Mouse (Mus musculus) CD4-positive, CD25-positive, alpha-beta regulatory T cell, adult 4 months (primary cell): ENCODE measurements around the gene Ppm1a. TPM values are rescaled to one million over a fixed set of nuclear protein-coding genes. Genes with fewer than 3 reads are reported as not detected.
A peak's percentile ranks its signal among the peaks of the same experiment; 100 is the strongest.

ENCODE experiments used
- ATAC-seq: one replicate; pipeline ENCODE4 v1.8.0; 2017
- polyA plus RNA-seq, 2 experiments: library from polyadenylated mRNA; unstranded; fragments of 100-300 nt; shearing (Covaris generic); gene quantifications; one replicate each; pipeline ENCODE4 v1.2.1; 2017

Gene Ppm1a
- polyA plus RNA-seq, 2 experiments from 2014 or later: 25.1 to 38.1 TPM

DNA sequence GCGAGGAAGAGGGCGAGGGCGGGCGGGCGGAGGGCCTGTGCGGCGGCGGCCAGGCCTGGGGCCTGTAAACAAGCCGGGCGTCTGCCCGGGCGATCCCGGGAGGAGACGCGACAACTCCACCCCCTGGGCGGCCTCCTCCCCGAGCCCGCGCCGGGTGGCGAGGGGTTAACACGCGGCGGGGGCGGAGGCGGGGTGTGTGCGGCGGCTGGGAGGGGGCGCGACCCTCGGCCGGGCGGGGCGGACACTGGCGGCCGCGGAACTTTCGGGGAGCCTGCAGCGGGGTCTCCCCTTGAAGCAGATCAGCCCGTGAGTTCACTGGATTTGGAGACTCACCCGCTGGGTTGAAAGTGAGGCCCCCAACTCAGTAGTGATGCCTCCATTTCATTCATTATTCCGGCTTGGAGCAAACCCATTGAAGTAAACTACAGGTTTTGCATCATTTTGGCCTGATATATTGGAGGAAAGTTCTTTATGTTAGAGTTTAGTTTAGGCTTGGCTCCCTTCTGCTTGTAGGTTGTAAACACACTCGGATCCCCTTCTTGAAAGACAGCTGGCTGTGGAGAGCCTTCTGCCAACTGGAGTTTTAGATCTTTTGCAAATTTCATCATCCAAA is 4.5 kb downstream of the Ppm1a start:
- ATAC-seq: peak; percentile 11

- ATAC-seq: no peak
These were observed 5.2 kb downstream of the Ppm1a start for GRCm38 (mm10) chr12:72762502-72762901.

DNA sequence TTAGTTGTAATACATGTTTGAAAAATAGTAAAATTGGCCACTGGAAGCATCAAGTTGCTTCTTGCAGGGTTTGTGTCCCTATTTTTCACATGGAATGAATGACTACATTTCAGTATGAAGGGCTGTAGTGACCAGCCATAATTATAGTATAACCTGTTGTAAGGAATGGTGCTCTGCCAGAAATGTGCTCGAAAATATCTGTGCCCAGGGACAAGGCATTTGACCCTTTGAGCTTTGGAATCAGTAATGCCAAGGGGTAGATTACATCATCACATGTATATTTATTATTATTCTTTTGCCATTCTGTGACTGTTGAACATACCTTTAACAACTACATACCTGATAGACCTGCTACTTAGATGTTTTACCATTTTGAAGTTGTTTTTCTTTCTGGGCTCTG is 5.9 kb downstream of the Ppm1a start:
- ATAC-seq: no peak

DNA sequence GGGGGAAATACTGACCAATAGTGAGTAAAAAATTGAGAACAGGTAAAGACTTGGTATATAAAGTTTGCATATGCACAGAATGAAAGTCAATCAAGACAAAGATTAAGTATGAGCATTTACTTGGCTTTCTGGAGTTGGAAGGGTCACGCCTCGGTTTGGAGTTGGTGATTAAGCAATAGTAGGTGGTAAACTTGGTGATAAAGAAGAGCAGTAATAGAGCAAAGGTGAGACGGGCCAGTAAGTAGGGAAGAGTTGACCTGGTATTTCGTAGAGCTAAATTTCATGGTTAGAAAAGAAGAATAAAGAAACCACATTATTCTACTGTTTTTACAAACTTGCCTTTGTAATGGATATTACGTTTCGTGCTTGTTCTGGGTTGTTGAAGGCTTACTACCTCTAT is 10.6 kb downstream of the Ppm1a start:
- no peak for ATAC-seq

DNA sequence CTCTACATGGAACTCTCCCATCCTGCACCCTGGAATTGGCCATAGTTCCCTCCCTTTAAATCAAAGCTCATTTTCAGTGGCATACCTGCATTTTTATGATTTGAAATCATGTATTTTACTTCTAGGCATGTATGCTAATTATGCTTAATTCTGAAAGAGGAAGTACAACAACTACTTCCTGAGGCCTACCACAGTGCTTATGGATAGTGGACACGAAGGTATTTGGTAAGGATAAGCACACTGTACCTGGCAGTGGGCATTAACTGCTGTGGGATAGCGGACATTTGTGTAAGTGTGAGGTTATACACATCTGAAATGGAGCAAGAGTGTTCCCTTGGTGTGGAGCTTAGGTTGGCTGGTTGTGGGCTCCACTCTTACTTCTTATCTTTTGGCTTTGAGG is 11.0 kb downstream of the Ppm1a start:
- no peak for ATAC-seq

- no peak for ATAC-seq
These were observed 12.4 kb downstream of the Ppm1a start for GRCm38 (mm10) chr12:72769546-72770230.

- ATAC-seq: no peak
These were observed 13.9 kb downstream of the Ppm1a start for GRCm38 (mm10) chr12:72771153-72771552.

- ATAC-seq: no peak
These were observed 14.5 kb downstream of the Ppm1a start for GRCm38 (mm10) chr12:72771711-72772110.

DNA sequence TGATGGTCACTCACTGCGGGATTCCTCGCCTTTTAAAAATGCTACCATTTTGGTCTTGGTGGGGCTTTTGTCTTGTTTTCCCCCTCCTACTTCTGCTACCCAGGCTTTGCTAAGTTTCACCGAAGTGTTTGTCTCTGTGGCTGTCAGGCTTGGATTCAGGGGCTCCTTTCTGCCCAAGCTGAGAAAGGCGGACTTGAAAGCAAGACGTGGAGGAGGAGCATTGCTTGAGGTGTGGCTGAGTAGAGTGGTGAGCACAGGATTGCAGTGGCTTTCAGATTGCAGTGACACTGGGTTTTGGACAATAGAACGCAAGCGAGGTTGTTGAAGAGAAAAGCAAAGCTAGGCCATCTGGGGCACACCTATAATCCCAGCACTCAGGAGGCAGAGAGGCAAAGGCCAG is 16.7 kb downstream of the Ppm1a start:
- ATAC-seq: no peak

DNA sequence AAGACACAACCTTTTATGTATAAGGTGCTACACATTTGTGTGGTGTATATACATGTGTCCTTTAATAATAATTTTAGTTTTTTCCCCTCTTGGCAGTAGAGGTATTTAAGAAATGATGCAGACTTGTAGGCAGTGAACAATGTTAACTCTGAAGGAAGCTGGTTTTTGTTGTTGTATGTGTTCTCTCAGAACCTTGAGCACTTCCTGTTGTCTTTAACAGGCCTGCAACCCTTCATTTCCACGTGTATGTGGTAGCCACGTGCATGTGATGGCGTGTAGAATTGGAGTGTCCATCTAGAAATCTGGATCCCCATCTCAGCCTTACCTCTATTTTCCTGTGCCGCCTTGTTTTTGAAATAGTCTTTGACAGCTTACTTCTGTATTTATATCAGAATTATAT is 20.0 kb downstream of the Ppm1a start:
- peak; percentile 80 for ATAC-seq

DNA sequence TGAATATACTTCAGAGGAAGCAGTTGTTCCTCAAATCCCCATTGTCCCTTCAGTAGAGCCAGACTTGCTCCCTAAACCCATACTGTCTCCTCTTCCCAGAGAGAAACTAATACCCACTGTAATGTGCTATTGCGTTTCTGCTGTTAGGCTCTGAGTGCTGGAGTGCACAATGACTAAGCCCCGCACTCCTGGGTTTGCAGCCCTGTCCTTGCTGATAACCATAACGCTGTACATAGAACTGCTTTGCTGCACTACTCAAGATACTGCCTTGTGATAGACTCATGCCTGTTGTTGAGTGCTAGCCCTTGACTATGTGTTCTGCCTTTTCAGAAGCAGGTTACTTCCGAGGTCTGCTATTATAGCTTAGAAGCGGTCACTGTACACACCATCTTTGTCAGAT is 22.9 kb downstream of the Ppm1a start:
- no peak for ATAC-seq

- ATAC-seq: peak; percentile 34
These were observed 25.5 kb downstream of the Ppm1a start for GRCm38 (mm10) chr12:72782786-72783185.

GRCm38 (mm10) chr12:72785183-72785930 is 28.1 kb downstream of the Ppm1a start:
- ATAC-seq: no peak

GRCm38 (mm10) chr12:72786551-72786950 is 29.3 kb downstream of the Ppm1a start:
- ATAC-seq: no peak

DNA sequence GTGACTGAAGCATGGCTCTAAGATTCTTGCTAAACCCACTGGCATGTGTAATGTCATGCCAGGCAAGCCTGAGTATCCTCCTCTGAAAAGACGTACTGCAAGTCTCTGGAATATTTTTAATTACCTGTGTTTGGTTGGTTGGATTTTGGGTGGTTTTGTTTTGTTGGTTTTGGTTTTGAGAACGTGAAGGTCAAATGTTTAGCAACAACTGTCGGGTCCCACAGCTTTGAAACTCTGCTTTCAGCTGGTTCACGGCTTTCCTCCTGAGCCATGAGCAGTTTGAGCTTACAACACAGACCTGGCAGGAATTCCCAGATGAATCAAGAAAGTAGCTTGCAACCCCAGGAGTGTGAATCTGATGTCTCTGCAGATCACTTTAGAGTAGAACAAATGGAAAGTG is 29.7 kb downstream of the Ppm1a start:
- ATAC-seq: no peak

DNA sequence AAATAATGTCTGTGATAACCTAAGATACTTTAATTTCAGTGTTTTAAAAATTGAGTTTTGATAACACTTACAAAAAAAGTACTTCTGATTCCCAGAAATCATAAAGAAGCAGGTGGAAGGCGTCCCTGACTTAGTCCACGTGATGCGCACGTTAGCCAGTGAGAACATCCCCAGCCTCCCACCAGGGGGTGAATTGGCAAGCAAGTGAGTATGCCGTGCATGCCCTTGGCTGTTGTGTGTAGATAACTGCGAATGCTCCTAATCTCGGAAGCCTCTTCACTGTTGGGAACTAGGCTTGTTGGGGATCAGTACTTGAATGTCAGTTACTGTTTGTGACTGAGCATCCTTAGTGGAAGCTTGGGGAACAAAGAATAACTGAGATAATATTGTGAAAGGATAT is 33.3 kb downstream of the Ppm1a start:
- ATAC-seq: no peak

GRCm38 (mm10) chr12:72792320-72793091 is 35.3 kb downstream of the Ppm1a start:
- no peak for ATAC-seq

DNA sequence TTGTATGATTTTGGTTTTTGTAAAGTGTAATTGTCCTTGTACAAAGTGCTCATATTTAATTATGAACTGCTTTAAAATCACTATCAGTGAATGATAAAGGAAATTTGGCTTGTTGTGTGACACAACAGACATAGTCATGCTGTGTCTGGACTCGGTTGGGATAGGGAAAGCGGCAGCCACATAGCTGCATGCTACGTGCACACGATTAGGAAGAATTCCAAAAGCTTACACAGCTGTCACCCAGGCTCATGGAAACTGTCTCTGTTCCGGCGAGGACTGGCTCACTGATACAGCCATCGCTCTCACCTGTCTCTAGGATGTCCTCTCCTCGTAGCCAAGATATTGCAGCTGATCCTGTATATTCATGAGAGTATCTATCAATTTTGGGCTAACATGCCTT is 36.7 kb downstream of the Ppm1a start:
- no peak for ATAC-seq

GRCm38 (mm10) chr12:72809798-72810197 is 52.5 kb downstream of the Ppm1a start:
- ATAC-seq: no peak

DNA sequence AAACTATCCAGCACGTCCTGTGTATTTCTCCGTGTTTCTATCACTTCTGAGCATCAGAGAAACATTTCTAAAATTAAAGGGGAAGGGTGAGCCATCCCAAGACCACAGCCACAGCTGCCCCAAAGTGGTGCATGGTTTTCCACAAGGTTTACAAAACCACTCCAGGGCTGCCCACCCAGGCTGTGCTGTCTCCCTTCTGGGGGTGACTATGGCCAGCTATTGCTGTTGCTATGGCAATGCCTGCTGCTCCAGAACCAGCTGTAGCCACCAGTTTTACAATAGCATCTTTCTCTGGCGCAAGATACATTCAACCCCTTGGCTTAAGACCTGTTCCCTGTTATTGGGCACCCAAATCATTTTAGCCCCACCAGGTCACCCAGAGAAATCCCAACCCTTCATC is 54.3 kb downstream of the Ppm1a start:
- ATAC-seq: no peak

- ATAC-seq: peak; percentile 75
These were observed 63.7 kb downstream of the Ppm1a start for GRCm38 (mm10) chr12:72820940-72821431.

- no peak for ATAC-seq
These were observed 64.3 kb downstream of the Ppm1a start for GRCm38 (mm10) chr12:72821589-72821988.

DNA sequence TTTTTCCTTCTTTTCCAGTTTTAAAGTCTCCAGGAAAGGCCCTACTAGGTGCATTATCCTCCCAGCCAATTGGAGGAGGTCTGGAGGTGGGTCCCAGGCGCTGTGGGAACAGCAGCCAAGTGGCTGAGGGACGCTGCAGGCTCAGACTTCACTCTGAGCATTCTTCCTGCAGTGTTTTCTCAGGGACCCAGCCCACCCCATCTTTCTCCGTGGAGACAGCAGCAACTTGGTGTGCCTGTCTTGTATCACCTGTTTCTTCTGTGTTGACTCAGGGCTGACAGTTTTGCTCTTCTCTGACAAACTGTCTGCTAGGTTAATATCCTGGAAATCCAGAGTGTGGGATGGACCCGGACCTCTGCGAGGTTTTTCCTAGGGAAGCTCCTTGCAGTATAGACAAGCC is 68.4 kb downstream of the Ppm1a start:
- ATAC-seq: no peak
